Mouse (Mus musculus): Measurements from ENCODE around the gene Prkci. TPM values are rescaled to one million over a fixed set of nuclear protein-coding genes. Genes with fewer than 3 reads are reported as not detected.
A peak's percentile ranks its signal among the peaks of the same experiment; 100 is the strongest.

Prkci gene
- total and polyA plus RNA-seq, 3 experiments, result 4.8 to 37.8 (median 24.4) TPM

GRCm38 (mm10) chr3:31089956-31090355 is 94.4 kb downstream of the Prkci start:
- Histone ChIP-seq H3K4me1 (ENCODE audit: insufficient read depth, low read depth, low read length) (peaks cover 10% of the 10 kb centered on the region), H3K4me3 (ENCODE audit: low read depth, low read length) (no peak overlapping the region), H3K27me3 (ENCODE audit: insufficient read depth, low read length) (peaks cover 46% of the 10 kb centered on the region), H3K9me3 (replicated peaks) (no peaks in the 10 kb centered on the region), H3K36me3 (replicated peaks) (no peaks in the 10 kb centered on the region)
- ATAC-seq (ENCODE audit: extremely low read depth, insufficient number of reproducible peaks, low FRiP score, poor library complexity, severe bottlenecking), result no peak
- DNase-seq (ENCODE audit: low spot score), result no peak
- TF ChIP-seq GATA2 (IDR thresholded peaks at IDR 0.05; ENCODE audit: borderline replicate concordance, low read depth, low read length) (no peak), TAL1 (conservative IDR thresholded peaks at IDR 0.05; ENCODE audit: low read depth, low read length) (no peak), POLR2AphosphoS5 (IDR thresholded peaks at IDR 0.05; ENCODE audit: insufficient replicate concordance, low read depth, low read length) (no peak), GATA1 (IDR thresholded peaks at IDR 0.05; ENCODE audit: borderline replicate concordance, low read length) (no peak), CTCF (IDR thresholded peaks at IDR 0.05; ENCODE audit: low read depth, low read length) (no peak)

- DNase-seq (ENCODE audit: low spot score), result no peak
These were observed 97.6 kb downstream of the Prkci start for GRCm38 (mm10) chr3:31093196-31093595.

GRCm38 (mm10) chr3:31093627-31094351 is 98.2 kb downstream of the Prkci start:
- DNase-seq (ENCODE audit: low spot score), result peak; percentile 73
- ATAC-seq (ENCODE audit: extremely low read depth, insufficient number of reproducible peaks, low FRiP score, poor library complexity, severe bottlenecking), result peak; percentile 11; the same call in 1 of the 2 replicates
- Histone ChIP-seq H3K9me3 (replicated peaks) (no peaks in the 10 kb centered on the region), H3K27me3 (ENCODE audit: insufficient read depth, low read length) (peaks cover 34% of the 10 kb centered on the region), H3K36me3 (replicated peaks) (peaks cover 10% of the 10 kb centered on the region), H3K4me1 (ENCODE audit: insufficient read depth, low read depth, low read length) (peaks cover 24% of the 10 kb centered on the region), H3K4me3 (ENCODE audit: low read depth, low read length) (peak overlapping the region; percentile 76)
- TF ChIP-seq GATA1 (IDR thresholded peaks at IDR 0.05; ENCODE audit: borderline replicate concordance, low read length), result no peak
- TF ChIP-seq CTCF (IDR thresholded peaks at IDR 0.05; ENCODE audit: low read depth, low read length), result no peak
- TF ChIP-seq GATA2 (IDR thresholded peaks at IDR 0.05; ENCODE audit: borderline replicate concordance, low read depth, low read length), result no peak
- TF ChIP-seq POLR2AphosphoS5 (IDR thresholded peaks at IDR 0.05; ENCODE audit: insufficient replicate concordance, low read depth, low read length), result no peak
- no peak for TF ChIP-seq TAL1 (conservative IDR thresholded peaks at IDR 0.05; ENCODE audit: low read depth, low read length)

More at GRCm38 (mm10) chr3:31093196-31093595, 97.6 kb downstream of the Prkci start:
- no peak for TF ChIP-seq CTCF (IDR thresholded peaks at IDR 0.05; ENCODE audit: low read depth, low read length)
- no peak for TF ChIP-seq POLR2AphosphoS5 (IDR thresholded peaks at IDR 0.05; ENCODE audit: insufficient replicate concordance, low read depth, low read length)
- no peak for TF ChIP-seq TAL1 (conservative IDR thresholded peaks at IDR 0.05; ENCODE audit: low read depth, low read length)
- TF ChIP-seq GATA1 (IDR thresholded peaks at IDR 0.05; ENCODE audit: borderline replicate concordance, low read length), result no peak
- no peak for TF ChIP-seq GATA2 (IDR thresholded peaks at IDR 0.05; ENCODE audit: borderline replicate concordance, low read depth, low read length)
- peaks cover 24% of the 10 kb centered on the region for H3K4me1 ChIP-seq (ENCODE audit: insufficient read depth, low read depth, low read length)
- H3K27me3 ChIP-seq (ENCODE audit: insufficient read depth, low read length), result peaks cover 34% of the 10 kb centered on the region
- peak; percentile 10; the same call in 1 of the 2 replicates for ATAC-seq (ENCODE audit: extremely low read depth, insufficient number of reproducible peaks, low FRiP score, poor library complexity, severe bottlenecking)
- peak overlapping the region; percentile 76; the same call in 1 of the 2 replicates for H3K4me3 ChIP-seq (ENCODE audit: low read depth, low read length)
- H3K9me3 ChIP-seq (replicated peaks), result no peaks in the 10 kb centered on the region
- H3K36me3 ChIP-seq (replicated peaks), result peaks cover 10% of the 10 kb centered on the region

- Histone ChIP-seq H3K9me3 (replicated peaks) (no peaks in the 10 kb centered on the region), H3K27me3 (ENCODE audit: insufficient read depth, low read length) (peaks cover 30% of the 10 kb centered on the region), H3K36me3 (replicated peaks) (peaks cover 10% of the 10 kb centered on the region), H3K4me3 (ENCODE audit: low read depth, low read length) (peak within 1 kb of the TSS; percentile 76), H3K4me1 (ENCODE audit: insufficient read depth, low read depth, low read length) (peaks cover 24% of the 10 kb centered on the region)
- ATAC-seq (ENCODE audit: extremely low read depth, insufficient number of reproducible peaks, low FRiP score, poor library complexity, severe bottlenecking) (peak; percentile 79), DNase-seq (ENCODE audit: low spot score) (peak; percentile 88)
- TF ChIP-seq POLR2AphosphoS5 (IDR thresholded peaks at IDR 0.05; ENCODE audit: insufficient replicate concordance, low read depth, low read length) (no peak), GATA1 (IDR thresholded peaks at IDR 0.05; ENCODE audit: borderline replicate concordance, low read length) (no peak), CTCF (IDR thresholded peaks at IDR 0.05; ENCODE audit: low read depth, low read length) (no peak), GATA2 (IDR thresholded peaks at IDR 0.05; ENCODE audit: borderline replicate concordance, low read depth, low read length) (no peak), TAL1 (conservative IDR thresholded peaks at IDR 0.05; ENCODE audit: low read depth, low read length) (no peak)
These were observed 99.1 kb downstream of the Prkci start, which contains the start of gene Skil for GRCm38 (mm10) chr3:31094531-31095178. Gene Skil, plus strand, starts transcription at chr3:31095058.

GRCm38 (mm10) chr3:31095179-31095490 is 99.6 kb downstream of the Prkci start:
- Histone ChIP-seq H3K9me3 (replicated peaks) (no peaks in the 10 kb centered on the region), H3K27me3 (ENCODE audit: insufficient read depth, low read length) (peaks cover 30% of the 10 kb centered on the region), H3K36me3 (replicated peaks) (peaks cover 10% of the 10 kb centered on the region), H3K4me3 (ENCODE audit: low read depth, low read length) (peak overlapping the region; percentile 76), H3K4me1 (ENCODE audit: insufficient read depth, low read depth, low read length) (peaks cover 24% of the 10 kb centered on the region)
- TF ChIP-seq TAL1 (conservative IDR thresholded peaks at IDR 0.05; ENCODE audit: low read depth, low read length) (no peak), GATA2 (IDR thresholded peaks at IDR 0.05; ENCODE audit: borderline replicate concordance, low read depth, low read length) (no peak), CTCF (IDR thresholded peaks at IDR 0.05; ENCODE audit: low read depth, low read length) (no peak), GATA1 (IDR thresholded peaks at IDR 0.05; ENCODE audit: borderline replicate concordance, low read length) (no peak), POLR2AphosphoS5 (IDR thresholded peaks at IDR 0.05; ENCODE audit: insufficient replicate concordance, low read depth, low read length) (no peak)
- ATAC-seq (ENCODE audit: extremely low read depth, insufficient number of reproducible peaks, low FRiP score, poor library complexity, severe bottlenecking) (no peak), DNase-seq (ENCODE audit: low spot score) (no peak)

All from G1E (cell line).